Mouse (Mus musculus) C2C12 (cell line): ENCODE results near the gene Cd2bp2. TPM values are rescaled to one million over a fixed set of nuclear protein-coding genes. Genes with fewer than 3 reads are reported as not detected.
A peak's percentile ranks its signal among the peaks of the same experiment; 100 is the strongest.

Experiments
- H3K27me3 ChIP-seq: one replicate; pipeline ENCODE4 v1.6.1; 2011; ENCODE audit not compliant: control insufficient read depth, insufficient read depth, insufficient read length
- H3K36me3 ChIP-seq: one replicate; pipeline ENCODE4 v1.6.1; 2011; ENCODE audit not compliant: control insufficient read depth, insufficient read depth
- H3K4me3 ChIP-seq: one replicate; pipeline ENCODE4 v1.5.1; 2011; ENCODE audit warnings: mild to moderate bottlenecking, control low read depth; ENCODE audit not compliant: poor library complexity, insufficient read depth, severe bottlenecking
- H3K79me2 ChIP-seq: one replicate; pipeline ENCODE4 v1.6.1; 2011; ENCODE audit not compliant: control insufficient read depth, insufficient read depth
- H3K79me3 ChIP-seq: one replicate; pipeline ENCODE4 v1.6.1; 2011; ENCODE audit warnings: low read depth, control low read depth
- H3ac ChIP-seq: one replicate; pipeline ENCODE3; 2011; ENCODE audit warnings: low read depth; ENCODE audit not compliant: control insufficient read depth, insufficient read length
- CEBPB ChIP-seq: IDR thresholded peaks from one replicate; pipeline ENCODE4 v1.6.1; 2011; ENCODE audit warnings: low read depth, mild to moderate bottlenecking, control low read depth, moderate library complexity
- CTCF ChIP-seq: IDR thresholded peaks from one replicate; pipeline ENCODE4 v1.5.1; 2011; ENCODE audit not compliant: control insufficient read depth, insufficient read depth, insufficient read length
- FOSL1 ChIP-seq: IDR thresholded peaks from one replicate; pipeline ENCODE4 v1.8.0; 2011; ENCODE audit warnings: mild to moderate bottlenecking, low read length; ENCODE audit not compliant: poor library complexity, insufficient read depth, severe bottlenecking
- MAX ChIP-seq: IDR thresholded peaks from one replicate; pipeline ENCODE4 v1.6.1; 2011; ENCODE audit warnings: mild to moderate bottlenecking, control low read depth
- MYOD1 ChIP-seq: IDR thresholded peaks from one replicate; pipeline ENCODE4 v1.6.1; 2011; ENCODE audit warnings: low read depth; ENCODE audit not compliant: control insufficient read depth, insufficient read length
- MYOG ChIP-seq: IDR thresholded peaks from one replicate; pipeline ENCODE4 v1.6.1; 2011; ENCODE audit not compliant: control insufficient read depth, insufficient read length; ENCODE audit errors: extremely low read depth
- USF1 ChIP-seq: IDR thresholded peaks from one replicate; pipeline ENCODE4 v1.6.1; 2011; ENCODE audit warnings: low read depth, mild to moderate bottlenecking, control low read depth, moderate library complexity
- polyA plus RNA-seq: library from polyadenylated mRNA; unstranded; fragments of >200 nt; fragmentation: generic; extraction: Trizol; gene quantifications from one replicate; pipeline ENCODE4 v1.2.1, GENCODE M21; 2012; ENCODE audit warnings: missing spikeins

Gene Cd2bp2
- polyA plus RNA-seq, 1 experiment: 56.2 TPM

- Histone ChIP-seq H3K79me3 (no peaks in the 10 kb centered on the region), H3ac (no peak overlapping the region), H3K36me3 (no peaks in the 10 kb centered on the region), H3K79me2 (no peaks in the 10 kb centered on the region), H3K27me3 (peaks cover 4% of the 10 kb centered on the region), H3K4me3 (no peak overlapping the region)
- TF ChIP-seq CEBPB (peak; percentile 98), CTCF (no peak), MYOG (no peak), FOSL1 (peak; percentile 85), MYOD1 (peak; percentile 92), USF1 (peak; percentile 78)
Measured at GRCm38 (mm10) chr7:127157548-127157947, 38.3 kb downstream of the Cd2bp2 start.

GRCm38 (mm10) chr7:127153477-127153876, 42.4 kb downstream of the Cd2bp2 start:
- no peaks in the 10 kb centered on the region for H3K27me3 ChIP-seq
- no peak overlapping the region for H3K4me3 ChIP-seq
- TF ChIP-seq CTCF: no peak
- no peak for TF ChIP-seq MYOD1
- TF ChIP-seq USF1: no peak
- no peak for TF ChIP-seq MAX
- TF ChIP-seq FOSL1: no peak
- no peak for TF ChIP-seq MYOG
- no peak for TF ChIP-seq CEBPB
- H3K36me3 ChIP-seq: no peaks in the 10 kb centered on the region
- no peaks in the 10 kb centered on the region for H3K79me2 ChIP-seq
- H3K79me3 ChIP-seq: no peaks in the 10 kb centered on the region
- H3ac ChIP-seq: no peak overlapping the region

GRCm38 (mm10) chr7:127152464-127152863, 43.4 kb downstream of the Cd2bp2 start:
- Histone ChIP-seq H3K79me2 (no peaks in the 10 kb centered on the region), H3K4me3 (no peak overlapping the region), H3K36me3 (no peaks in the 10 kb centered on the region), H3K79me3 (no peaks in the 10 kb centered on the region), H3ac (no peak overlapping the region), H3K27me3 (no peaks in the 10 kb centered on the region)
- TF ChIP-seq MYOD1 (no peak), MYOG (no peak), CTCF (no peak), CEBPB (no peak), FOSL1 (no peak), MAX (no peak), USF1 (no peak)

DNA sequence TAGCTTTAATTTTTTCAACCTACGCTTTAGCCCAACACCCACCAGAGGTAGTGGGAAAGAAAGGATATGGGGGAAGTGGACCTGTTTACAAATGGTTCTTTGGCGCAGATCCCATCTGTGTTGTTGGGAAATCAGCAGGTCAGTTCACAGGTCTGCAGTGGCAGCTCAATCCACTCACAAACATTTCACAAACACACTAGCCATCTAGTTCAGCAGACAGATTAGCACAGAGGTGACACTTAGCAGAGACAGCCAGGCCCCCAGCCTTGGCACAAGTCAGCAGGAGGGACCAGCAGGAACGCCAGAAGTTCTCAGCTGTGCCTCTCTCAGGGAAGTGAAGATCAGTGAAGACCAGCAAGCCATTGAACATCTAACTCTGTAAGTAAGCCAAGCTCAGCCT, 47.9 kb downstream of the Cd2bp2 start:
- Histone ChIP-seq H3K27me3 (no peaks in the 10 kb centered on the region), H3K79me3 (no peaks in the 10 kb centered on the region), H3K4me3 (no peak overlapping the region), H3K79me2 (no peaks in the 10 kb centered on the region), H3ac (no peak overlapping the region), H3K36me3 (no peaks in the 10 kb centered on the region)
- TF ChIP-seq MYOG (no peak), MYOD1 (no peak), USF1 (no peak), FOSL1 (no peak), CTCF (no peak), CEBPB (no peak), MAX (no peak)

DNA sequence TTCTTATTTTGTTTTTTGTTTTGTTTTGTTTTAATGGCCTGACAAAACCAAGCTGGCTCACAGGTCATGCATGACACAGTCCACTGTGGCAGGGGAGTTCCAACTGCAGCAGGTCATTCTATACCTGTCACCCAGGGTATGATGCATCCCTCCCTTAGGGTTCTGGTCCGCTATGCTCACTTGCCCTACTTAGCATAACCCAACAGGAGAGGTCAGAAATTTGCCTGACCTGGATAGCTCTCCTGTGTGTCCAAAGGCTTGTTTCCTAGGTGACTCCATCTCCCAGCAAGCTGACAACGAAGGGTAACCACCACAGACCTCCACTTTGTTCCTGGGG, 49.6 kb downstream of the Cd2bp2 start:
- H3K79me2 ChIP-seq: no peaks in the 10 kb centered on the region
- no peaks in the 10 kb centered on the region for H3K36me3 ChIP-seq
- H3ac ChIP-seq: no peak overlapping the region
- no peaks in the 10 kb centered on the region for H3K27me3 ChIP-seq
- H3K4me3 ChIP-seq: no peak overlapping the region
- TF ChIP-seq MYOD1: no peak
- no peaks in the 10 kb centered on the region for H3K79me3 ChIP-seq

GRCm38 (mm10) chr7:127145387-127146266, 50.2 kb downstream of the Cd2bp2 start:
- Histone ChIP-seq H3K79me2 (no peaks in the 10 kb centered on the region), H3ac (no peak overlapping the region), H3K79me3 (no peaks in the 10 kb centered on the region), H3K4me3 (no peak overlapping the region), H3K27me3 (no peaks in the 10 kb centered on the region), H3K36me3 (no peaks in the 10 kb centered on the region)
- no peak for TF ChIP-seq CEBPB
- TF ChIP-seq MYOD1: no peak
- TF ChIP-seq CTCF: no peak
- no peak for TF ChIP-seq USF1
- no peak for TF ChIP-seq MYOG
- no peak for TF ChIP-seq FOSL1
- TF ChIP-seq MAX: no peak
